Mouse (Mus musculus) naive thymus-derived CD4-positive, alpha-beta T cell, adult 5 months (primary cell): ENCODE data around the gene 4930438A08Rik. TPM values are rescaled to one million over a fixed set of nuclear protein-coding genes. Genes with fewer than 3 reads are reported as not detected.

ENCODE experiments used
- polyA plus RNA-seq: library from polyadenylated mRNA; unstranded; fragments of 100-300 nt; shearing (Covaris generic); gene quantifications from one replicate; pipeline ENCODE4 v1.2.1, GENCODE M21; 2017

4930438A08Rik gene
- polyA plus RNA-seq: not detected

DNA sequence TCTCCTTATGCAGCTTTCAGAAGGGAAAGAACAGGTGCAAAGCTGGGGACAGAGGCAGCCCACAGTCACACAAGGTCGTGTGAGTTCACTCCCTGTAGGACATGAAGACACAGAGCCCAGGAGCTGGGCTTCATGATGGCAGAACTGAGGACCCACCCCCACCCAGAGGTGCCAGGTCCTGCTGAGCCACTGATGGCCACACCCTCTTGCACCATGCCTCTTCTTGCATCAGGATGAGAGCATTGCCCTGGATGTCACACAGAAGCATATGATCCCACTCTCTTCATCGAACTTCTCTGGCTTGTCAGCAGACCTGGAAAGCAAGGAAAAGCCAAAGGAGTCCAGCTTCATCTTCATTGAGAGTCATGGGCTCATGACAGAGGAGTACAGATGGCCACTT lies at the start of gene 4930438A08Rik:
Gene 4930438A08Rik, plus strand, starts transcription at position 228 of the 400 bp plus-strand sequence.

DNA sequence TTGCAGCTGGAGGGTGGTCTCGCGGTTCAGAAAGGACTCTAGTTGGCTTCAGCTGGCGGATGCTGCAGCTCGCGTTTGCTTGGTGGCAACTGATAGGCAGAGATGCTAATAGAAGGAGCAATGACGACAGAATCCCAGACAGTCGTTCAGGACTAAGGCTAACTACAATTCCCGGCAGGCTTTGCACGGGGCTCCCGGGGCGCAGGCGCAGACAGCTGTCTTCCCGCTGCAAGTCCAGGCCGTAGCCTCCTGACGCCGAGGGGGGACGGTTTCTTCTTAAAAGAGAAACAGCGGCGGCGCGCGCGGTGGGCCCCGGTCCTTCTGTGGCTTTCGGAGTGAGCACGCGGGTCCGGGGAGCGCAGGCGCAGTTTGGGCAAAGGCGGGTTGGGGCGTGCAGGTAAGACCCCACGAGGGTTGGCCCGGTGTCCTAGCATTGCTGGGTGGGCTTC lies 32.3 kb downstream of the 4930438A08Rik start, which contains the start of gene Zfp692:
Gene Zfp692, plus strand, starts transcription at position 210 of the 449 bp plus-strand sequence.

GRCm38 (mm10) chr11:58330276-58331148 lies 55.9 kb downstream of the 4930438A08Rik start, which contains the start of the genes Zfp672 and Sh3bp5l:
TSS of gene Zfp672 (minus strand) at chr11:58330339.
TSS of gene Sh3bp5l (plus strand) at chr11:58330724.

Other genes starting within 250 kb of the 4930438A08Rik start
- gene Gm12248, start 181.7 kb upstream of the 4930438A08Rik start, polyA plus RNA-seq: not detected
- gene Cnot8, start 170.6 kb upstream of the 4930438A08Rik start, polyA plus RNA-seq: 86.2 TPM
- gene Gemin5, start 106.3 kb upstream of the 4930438A08Rik start, polyA plus RNA-seq: 18.5 TPM
- 32.3 TPM for gene Mrpl22, start 103.1 kb upstream of the 4930438A08Rik start, polyA plus RNA-seq
- 397 TPM for gene Igtp, start 75.2 kb upstream of the 4930438A08Rik start, polyA plus RNA-seq
- 103 TPM for gene Irgm2, start 75.2 kb upstream of the 4930438A08Rik start, polyA plus RNA-seq
- gene Zfp692, start 32.3 kb downstream of the 4930438A08Rik start, polyA plus RNA-seq: 45.8 TPM
- 38.4 TPM for gene Zfp672, start 55.5 kb downstream of the 4930438A08Rik start, polyA plus RNA-seq
- 23.2 TPM for gene Sh3bp5l, start 55.9 kb downstream of the 4930438A08Rik start, polyA plus RNA-seq
- not detected for gene Lypd8, start 104.2 kb downstream of the 4930438A08Rik start, polyA plus RNA-seq
- not detected for gene 1810065E05Rik, start 146.3 kb downstream of the 4930438A08Rik start, polyA plus RNA-seq
- gene Gm12253, start 157.8 kb downstream of the 4930438A08Rik start, polyA plus RNA-seq: not detected
- gene Lypd9, start 178.1 kb downstream of the 4930438A08Rik start, polyA plus RNA-seq: not detected
- not detected for gene Olfr30, start 187.5 kb downstream of the 4930438A08Rik start, polyA plus RNA-seq
- gene Olfr332, start 217.8 kb downstream of the 4930438A08Rik start, polyA plus RNA-seq: not detected
- not detected for gene Olfr331, start 227.8 kb downstream of the 4930438A08Rik start, polyA plus RNA-seq